Mouse (Mus musculus): ENCODE data around the gene Eml6. TPM values are rescaled to one million over a fixed set of nuclear protein-coding genes. Genes with fewer than 3 reads are reported as not detected.

Eml6 gene
- polyA plus RNA-seq, 1 experiment: 2.5 TPM

- DNase-seq: no peak
- Histone ChIP-seq H3K4me1 (ENCODE audit: control insufficient read depth, insufficient read depth, low read length) (no peaks in the 10 kb centered on the region), H3K36me3 (ENCODE audit: control insufficient read depth, insufficient read depth, low read length) (no peaks in the 10 kb centered on the region), H3K27ac (ENCODE audit: insufficient read depth, low read depth, low read length) (no peak overlapping the region), H3K4me3 (ENCODE audit: insufficient read depth, low read depth, low read length) (no peak overlapping the region), H3K27me3 (replicated peaks; ENCODE audit: control insufficient read depth, insufficient read depth, low read length) (no peaks in the 10 kb centered on the region)
- TF ChIP-seq POLR2A (IDR thresholded peaks at IDR 0.05; ENCODE audit: low read depth, low read length) (no peak), CTCF (conservative IDR thresholded peaks at IDR 0.05; ENCODE audit: insufficient read depth, insufficient read length, low read depth, low read length) (no peak)
- WGBS: 78% methylated on average over 2 of the region's 2 CpGs
Observed at GRCm38 (mm10) chr11:29823141-29823540, 202.7 kb downstream of the Eml6 start.

- H3K4me1 ChIP-seq (ENCODE audit: control insufficient read depth, insufficient read depth, low read length): no peaks in the 10 kb centered on the region
- no peak overlapping the region for H3K27ac ChIP-seq (ENCODE audit: insufficient read depth, low read depth, low read length)
- H3K36me3 ChIP-seq (ENCODE audit: control insufficient read depth, insufficient read depth, low read length): no peaks in the 10 kb centered on the region
- H3K4me3 ChIP-seq (ENCODE audit: insufficient read depth, low read depth, low read length): no peak overlapping the region
- H3K27me3 ChIP-seq (replicated peaks; ENCODE audit: control insufficient read depth, insufficient read depth, low read length): no peaks in the 10 kb centered on the region
- TF ChIP-seq CTCF (conservative IDR thresholded peaks at IDR 0.05; ENCODE audit: insufficient read depth, insufficient read length, low read depth, low read length): no peak
- TF ChIP-seq POLR2A (IDR thresholded peaks at IDR 0.05; ENCODE audit: low read depth, low read length): no peak
- DNase-seq: no peak
Observed at GRCm38 (mm10) chr11:29815670-29816069, 210.2 kb downstream of the Eml6 start.

GRCm38 (mm10) chr11:29815261-29815660 lies 210.6 kb downstream of the Eml6 start:
- 96% methylated on average over 3 of the region's 3 CpGs for WGBS
- Histone ChIP-seq H3K27me3 (replicated peaks; ENCODE audit: control insufficient read depth, insufficient read depth, low read length) (no peaks in the 10 kb centered on the region), H3K4me3 (ENCODE audit: insufficient read depth, low read depth, low read length) (no peak overlapping the region), H3K36me3 (ENCODE audit: control insufficient read depth, insufficient read depth, low read length) (no peaks in the 10 kb centered on the region), H3K27ac (ENCODE audit: insufficient read depth, low read depth, low read length) (no peak overlapping the region), H3K4me1 (ENCODE audit: control insufficient read depth, insufficient read depth, low read length) (no peaks in the 10 kb centered on the region)
- no peak for DNase-seq
- TF ChIP-seq POLR2A (IDR thresholded peaks at IDR 0.05; ENCODE audit: low read depth, low read length) (no peak), CTCF (conservative IDR thresholded peaks at IDR 0.05; ENCODE audit: insufficient read depth, insufficient read length, low read depth, low read length) (no peak)

- H3K4me3 ChIP-seq (ENCODE audit: insufficient read depth, low read depth, low read length): no peak overlapping the region
- 87% methylated on average over 1 of the region's 1 CpGs for WGBS
- no peaks in the 10 kb centered on the region for H3K27me3 ChIP-seq (replicated peaks; ENCODE audit: control insufficient read depth, insufficient read depth, low read length)
- no peak overlapping the region for H3K27ac ChIP-seq (ENCODE audit: insufficient read depth, low read depth, low read length)
- no peak for DNase-seq
- no peaks in the 10 kb centered on the region for H3K36me3 ChIP-seq (ENCODE audit: control insufficient read depth, insufficient read depth, low read length)
- H3K4me1 ChIP-seq (ENCODE audit: control insufficient read depth, insufficient read depth, low read length): no peaks in the 10 kb centered on the region
- TF ChIP-seq POLR2A (IDR thresholded peaks at IDR 0.05; ENCODE audit: low read depth, low read length): no peak
Observed at GRCm38 (mm10) chr11:29813267-29813666, 212.6 kb downstream of the Eml6 start.

- WGBS: 58% methylated on average over 3 of the region's 3 CpGs
- Histone ChIP-seq H3K36me3 (ENCODE audit: control insufficient read depth, insufficient read depth, low read length) (no peaks in the 10 kb centered on the region), H3K4me3 (ENCODE audit: insufficient read depth, low read depth, low read length) (no peak overlapping the region), H3K27me3 (replicated peaks; ENCODE audit: control insufficient read depth, insufficient read depth, low read length) (no peaks in the 10 kb centered on the region), H3K4me1 (ENCODE audit: control insufficient read depth, insufficient read depth, low read length) (no peaks in the 10 kb centered on the region), H3K27ac (ENCODE audit: insufficient read depth, low read depth, low read length) (no peak overlapping the region)
- DNase-seq: no peak
- no peak for TF ChIP-seq CTCF (conservative IDR thresholded peaks at IDR 0.05; ENCODE audit: insufficient read depth, insufficient read length, low read depth, low read length)
Observed at GRCm38 (mm10) chr11:29812475-29812874, 213.4 kb downstream of the Eml6 start.

GRCm38 (mm10) chr11:29810324-29810723 lies 215.5 kb downstream of the Eml6 start:
- Histone ChIP-seq H3K4me3 (ENCODE audit: insufficient read depth, low read depth, low read length) (no peak overlapping the region), H3K4me1 (ENCODE audit: control insufficient read depth, insufficient read depth, low read length) (no peaks in the 10 kb centered on the region), H3K36me3 (ENCODE audit: control insufficient read depth, insufficient read depth, low read length) (no peaks in the 10 kb centered on the region), H3K27me3 (replicated peaks; ENCODE audit: control insufficient read depth, insufficient read depth, low read length) (no peaks in the 10 kb centered on the region), H3K27ac (ENCODE audit: insufficient read depth, low read depth, low read length) (no peak overlapping the region)
- no peak for DNase-seq
- no peak for TF ChIP-seq POLR2A (IDR thresholded peaks at IDR 0.05; ENCODE audit: low read depth, low read length)
- no peak for TF ChIP-seq CTCF (conservative IDR thresholded peaks at IDR 0.05; ENCODE audit: insufficient read depth, insufficient read length, low read depth, low read length)
- 82% methylated on average over 3 of the region's 3 CpGs for WGBS

GRCm38 (mm10) chr11:29808981-29809589 lies 216.7 kb downstream of the Eml6 start:
- H3K4me1 ChIP-seq (ENCODE audit: control insufficient read depth, insufficient read depth, low read length): no peaks in the 10 kb centered on the region
- H3K36me3 ChIP-seq (ENCODE audit: control insufficient read depth, insufficient read depth, low read length): no peaks in the 10 kb centered on the region
- 86% methylated on average over 7 of the region's 7 CpGs for WGBS
- no peak for TF ChIP-seq POLR2A (IDR thresholded peaks at IDR 0.05; ENCODE audit: low read depth, low read length)
- TF ChIP-seq CTCF (conservative IDR thresholded peaks at IDR 0.05; ENCODE audit: insufficient read depth, insufficient read length, low read depth, low read length): no peak
- H3K27me3 ChIP-seq (replicated peaks; ENCODE audit: control insufficient read depth, insufficient read depth, low read length): no peaks in the 10 kb centered on the region
- no peak overlapping the region for H3K27ac ChIP-seq (ENCODE audit: insufficient read depth, low read depth, low read length)
- H3K4me3 ChIP-seq (ENCODE audit: insufficient read depth, low read depth, low read length): no peak overlapping the region
- no peak for DNase-seq

All from kidney, adult 2 months (tissue).